Mouse (Mus musculus) retina, adult 2 months (tissue): ENCODE measurements around the gene Mpped1.

Experiments
- DNase-seq: peaks from one replicate; pipeline ENCODE4 v3.0.0-alpha.2; 2012; ENCODE audit warnings: low read depth, low spot score

Gene Mpped1

GRCm38 (mm10) chr15:83883821-83884220 lies 104.6 kb downstream of the Mpped1 start:
- no peak for DNase-seq

GRCm38 (mm10) chr15:83884291-83884690 lies 105.0 kb downstream of the Mpped1 start:
- DNase-seq: no peak

- no peak for DNase-seq
Observed at GRCm38 (mm10) chr15:83892871-83893270, 113.6 kb downstream of the Mpped1 start.

- no peak for DNase-seq
Observed at GRCm38 (mm10) chr15:83894261-83894660, 115.0 kb downstream of the Mpped1 start.

GRCm38 (mm10) chr15:83896011-83896410 lies 116.7 kb downstream of the Mpped1 start:
- no peak for DNase-seq

GRCm38 (mm10) chr15:83897286-83897685 lies 118.0 kb downstream of the Mpped1 start:
- DNase-seq: no peak

- DNase-seq: no peak
Observed at GRCm38 (mm10) chr15:83906472-83906871, 127.2 kb downstream of the Mpped1 start.
